Mouse (Mus musculus): ENCODE data around the gene Brca1.
"Not testable (repeated sequence)": the region's sequence is repeated elsewhere in the genome, so short reads cannot be mapped to it uniquely, and the experiment has no call there.

Brca1 gene

DNA sequence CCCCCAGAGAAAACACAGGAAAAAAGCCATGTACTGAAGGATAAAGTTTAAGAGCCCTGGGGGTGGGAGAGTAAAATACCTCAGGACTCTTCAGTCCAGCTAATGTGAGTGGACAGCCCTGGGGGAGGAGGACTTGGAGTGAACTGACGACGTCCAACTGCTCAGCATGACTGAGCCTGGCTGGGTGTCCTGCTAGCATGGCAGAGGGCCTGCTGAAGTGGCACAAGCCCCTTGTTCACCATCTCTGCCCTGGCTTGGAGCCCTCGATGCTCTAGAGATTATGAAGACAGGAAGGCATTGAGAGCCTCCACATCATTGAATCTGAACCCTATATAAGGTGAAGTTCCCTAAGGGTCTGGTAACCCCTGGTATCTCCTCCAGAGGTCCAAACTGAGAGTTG is 79.8 kb downstream of the Brca1 start:
- in situ Hi-C loops (cut with MboI, MseI) = no loop called here

- in situ Hi-C loops (cut with MboI, MseI) = no loop called here
Measured at GRCm38 (mm10) chr11:101470206-101470605, 81.5 kb downstream of the Brca1 start.

- in situ Hi-C loops (cut with MboI, MseI) = no loop called here
Measured at GRCm38 (mm10) chr11:101469155-101469554, 82.6 kb downstream of the Brca1 start.

GRCm38 (mm10) chr11:101468731-101469130 is 83.0 kb downstream of the Brca1 start:
- in situ Hi-C loops (cut with MboI, MseI) = no loop called here

- in situ Hi-C loops (cut with MboI, MseI) = no loop called here
Measured at GRCm38 (mm10) chr11:101468263-101468688, 83.5 kb downstream of the Brca1 start.

DNA sequence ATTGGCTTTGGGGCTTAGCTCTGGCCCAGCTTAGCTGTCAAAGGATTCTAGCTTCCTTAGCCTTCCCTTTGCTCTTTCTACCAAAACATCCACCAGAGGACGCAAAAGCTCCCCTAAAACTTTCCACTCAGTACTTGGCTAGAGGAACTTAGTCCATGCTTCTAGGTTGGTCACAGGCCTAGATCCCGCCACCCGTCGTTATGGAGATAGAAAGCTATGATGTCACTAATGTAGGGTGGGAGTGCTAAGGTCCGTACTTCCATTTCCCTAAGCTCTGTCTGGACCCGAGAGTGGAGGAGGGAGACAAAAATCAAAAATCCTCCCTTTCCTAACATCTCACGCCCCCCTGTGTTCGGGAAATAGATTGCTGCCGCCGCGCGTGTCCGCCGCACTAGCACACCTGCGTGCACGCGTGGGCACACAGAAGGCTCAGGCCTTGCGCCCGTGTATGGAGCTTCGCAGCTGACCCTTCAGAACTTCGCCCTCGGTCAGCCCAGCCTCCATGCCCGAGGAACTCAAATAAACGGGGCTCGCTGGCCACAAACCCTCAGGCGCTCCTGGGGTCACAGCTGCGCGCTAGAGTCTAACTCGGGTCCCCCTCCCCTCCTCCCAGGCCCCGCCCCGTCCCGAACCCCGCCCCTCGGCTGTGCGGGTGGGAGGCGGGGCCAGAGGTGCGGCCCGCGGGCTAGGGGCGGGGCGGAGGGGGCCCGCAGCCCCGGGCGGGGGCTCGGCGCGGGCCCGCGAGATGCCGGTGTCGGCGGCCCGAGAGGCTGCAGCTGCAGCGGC is 84.1 kb downstream of the Brca1 start:
- in situ Hi-C loops (cut with MboI, MseI) = no loop called here

DNA sequence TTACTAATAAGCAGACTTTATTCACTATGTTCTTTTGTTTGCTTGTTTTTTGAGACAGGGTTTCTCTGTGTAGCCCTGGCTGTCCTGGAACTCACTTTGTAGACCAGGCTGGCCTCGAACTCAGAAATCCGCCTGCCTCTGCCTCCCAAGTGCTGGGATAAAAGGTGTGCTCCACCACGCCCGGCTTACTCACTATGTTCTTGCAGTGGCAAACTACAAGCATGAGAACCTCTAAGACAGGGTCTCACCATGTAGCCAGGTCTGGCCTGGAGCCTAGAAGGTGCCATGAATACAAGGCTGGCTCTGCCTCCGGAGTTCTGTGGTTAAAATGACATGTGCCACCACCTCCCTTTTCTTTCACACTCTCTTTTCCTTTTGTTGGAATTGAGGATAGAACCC is 85.2 kb downstream of the Brca1 start:
- in situ Hi-C loops (cut with MboI, MseI) = not testable (repeated sequence)

- in situ Hi-C loops (cut with MboI, MseI) = no loop called here
Measured at GRCm38 (mm10) chr11:101465869-101466551, 85.7 kb downstream of the Brca1 start, which contains the start of gene Vat1. Gene Vat1 (minus strand): TSS chr11:101466230.

GRCm38 (mm10) chr11:101465101-101465868 is 86.5 kb downstream of the Brca1 start:
- in situ Hi-C loops (cut with MboI, MseI) = no loop called here

DNA sequence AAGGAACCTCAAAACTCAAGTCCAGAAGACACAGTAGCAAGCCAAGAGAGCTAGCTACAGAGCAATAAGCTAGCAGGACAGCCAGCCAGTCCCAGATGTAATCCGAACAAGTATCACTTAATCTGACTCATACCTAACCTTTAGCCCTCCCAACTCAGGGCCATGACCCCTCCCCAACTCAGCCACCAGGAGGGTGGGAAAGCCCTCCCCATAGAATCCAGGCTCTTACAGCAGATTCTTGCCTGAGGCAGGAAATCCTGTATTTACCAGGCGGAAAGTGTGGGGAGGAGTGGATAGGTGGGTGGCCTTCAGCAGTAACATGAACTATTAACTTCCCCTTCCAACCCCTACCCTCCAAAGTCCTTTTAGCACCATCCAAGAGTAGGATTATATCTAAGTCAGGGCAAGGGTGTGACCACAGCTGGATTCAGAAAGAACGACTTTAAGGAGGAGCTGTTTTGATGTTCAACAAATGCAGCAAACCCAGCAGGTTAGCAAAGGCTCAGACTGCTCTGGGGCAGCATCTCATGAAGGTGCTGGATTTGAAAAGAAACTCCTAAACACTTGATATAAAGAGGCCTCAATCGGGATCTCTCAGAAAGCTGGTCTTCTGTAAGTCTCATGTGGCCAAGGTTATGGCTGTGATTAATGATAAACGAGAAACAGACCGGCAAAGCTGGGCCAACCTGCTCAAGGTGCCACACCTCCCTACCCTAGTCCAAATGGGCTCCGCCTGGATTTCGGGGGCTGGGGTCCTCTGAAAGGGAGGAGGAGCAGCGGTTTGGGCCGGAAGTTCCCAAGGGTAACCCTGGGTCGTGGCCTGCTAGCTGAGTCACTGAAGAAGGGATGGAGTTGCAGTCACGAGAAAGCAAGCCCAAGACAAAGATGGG is 87.3 kb downstream of the Brca1 start, which contains the start of gene Rnd2:
Rnd2 (plus strand) TSS at position 789 of the 890 bp plus-strand sequence.
- in situ Hi-C loops (cut with MboI, MseI) = no loop called here

DNA sequence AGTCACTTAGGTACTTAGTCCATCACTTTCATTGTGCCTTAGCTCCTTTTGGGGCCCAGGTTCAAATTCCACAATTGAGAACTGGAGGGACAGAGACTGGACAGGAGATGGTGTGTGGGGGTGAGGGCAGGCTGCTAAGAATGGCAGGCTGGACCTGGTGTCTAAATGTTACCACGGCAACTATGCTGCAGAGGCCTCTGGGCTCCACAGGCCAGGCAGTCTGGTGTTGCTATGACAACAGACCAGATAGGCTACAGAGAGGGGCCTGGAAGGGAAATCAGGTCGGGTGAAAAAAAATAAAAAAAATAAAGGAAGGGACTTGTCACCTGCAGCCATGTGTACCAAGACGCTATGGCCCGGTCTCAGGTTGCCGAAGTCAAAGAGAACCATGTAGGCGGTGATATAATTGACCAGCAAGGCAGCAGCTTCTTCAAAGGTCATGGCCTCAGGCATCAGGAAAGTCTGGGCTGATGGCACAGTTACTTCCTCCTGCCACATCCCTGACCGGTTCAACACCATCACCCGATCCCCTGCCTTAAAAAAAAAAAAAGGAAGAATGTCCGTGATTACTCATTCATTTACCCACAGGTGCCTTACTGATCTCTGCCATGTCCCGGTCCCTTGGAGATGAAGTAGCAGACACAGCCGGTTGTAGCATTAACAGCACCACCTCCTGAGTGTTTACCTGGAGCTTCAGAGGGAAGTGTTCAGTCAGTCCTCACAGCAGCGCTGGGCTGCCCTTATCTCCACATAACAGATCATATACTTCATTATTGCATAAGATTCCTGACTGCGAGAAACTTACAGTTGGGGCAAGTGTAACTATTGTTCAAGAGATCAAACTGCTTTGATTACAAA is 88.9 kb downstream of the Brca1 start:
- in situ Hi-C loops (cut with MboI, MseI) = no loop called here

DNA sequence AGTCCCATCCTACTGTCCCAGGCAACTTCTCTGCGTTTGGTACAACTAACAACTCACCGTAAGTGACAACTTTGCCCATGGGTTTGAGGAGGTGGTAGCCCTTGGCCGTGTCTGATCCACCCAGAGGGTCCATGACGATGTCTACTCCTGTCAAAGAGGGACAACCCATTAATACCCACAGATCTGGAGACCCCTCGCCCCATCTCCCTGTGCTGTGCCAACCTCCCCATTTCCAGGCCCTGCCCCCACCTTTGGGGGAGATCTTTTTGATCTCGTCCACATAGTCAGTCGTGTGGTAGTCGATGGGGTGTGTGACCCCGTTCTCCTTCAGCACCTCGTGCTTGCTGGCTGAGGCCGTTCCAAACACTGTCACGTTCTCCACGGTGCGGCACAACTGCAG is 89.6 kb downstream of the Brca1 start:
- in situ Hi-C loops (cut with MboI, MseI) = no loop called here

DNA sequence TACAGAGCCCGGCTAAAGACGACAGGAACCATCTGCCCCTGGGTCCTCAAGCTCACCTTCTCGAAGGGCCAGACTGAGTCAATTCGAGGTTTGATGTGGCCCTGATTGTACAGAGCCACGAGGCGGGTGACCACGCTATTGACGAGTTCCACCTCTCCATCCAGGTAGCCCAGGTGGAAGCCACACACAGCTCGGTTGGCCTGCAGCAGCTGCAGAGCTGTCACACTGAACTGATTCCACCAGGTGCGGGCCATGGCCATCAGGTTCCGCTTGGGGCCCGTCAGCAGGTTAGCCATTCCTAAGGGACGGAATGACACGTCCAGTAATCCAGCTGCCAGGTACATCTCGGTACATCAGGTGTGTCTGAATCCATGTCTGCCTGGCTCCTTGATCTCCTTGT is 91.4 kb downstream of the Brca1 start:
- in situ Hi-C loops (cut with MboI, MseI) = no loop called here

DNA sequence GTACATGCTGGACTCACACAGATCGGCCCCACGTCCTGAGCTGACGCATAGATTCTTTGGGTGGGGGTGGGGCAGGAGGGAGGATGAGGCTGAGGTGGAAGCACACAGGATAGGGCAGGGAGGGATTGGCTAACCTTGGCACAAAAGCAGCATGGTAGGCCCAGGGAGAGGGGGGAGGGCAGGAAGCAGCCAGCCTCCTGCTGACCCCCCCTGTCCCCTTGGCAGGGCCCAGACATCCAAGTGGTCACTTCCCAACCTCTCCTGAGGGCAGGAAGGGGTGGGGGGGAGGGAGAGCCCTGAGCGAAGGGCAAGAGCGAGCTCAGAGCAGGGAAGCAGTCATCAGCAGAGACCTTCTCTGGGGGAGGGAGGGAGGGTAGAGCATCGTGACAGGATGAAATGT is 92.0 kb downstream of the Brca1 start:
- in situ Hi-C loops (cut with MboI, MseI) = no loop called here

GRCm38 (mm10) chr11:101458217-101458616 is 93.5 kb downstream of the Brca1 start:
- in situ Hi-C loops (cut with MboI, MseI) = no loop called here

- in situ Hi-C loops (cut with MboI, MseI) = no loop called here
Measured at GRCm38 (mm10) chr11:101457631-101458030, 94.1 kb downstream of the Brca1 start.

DNA sequence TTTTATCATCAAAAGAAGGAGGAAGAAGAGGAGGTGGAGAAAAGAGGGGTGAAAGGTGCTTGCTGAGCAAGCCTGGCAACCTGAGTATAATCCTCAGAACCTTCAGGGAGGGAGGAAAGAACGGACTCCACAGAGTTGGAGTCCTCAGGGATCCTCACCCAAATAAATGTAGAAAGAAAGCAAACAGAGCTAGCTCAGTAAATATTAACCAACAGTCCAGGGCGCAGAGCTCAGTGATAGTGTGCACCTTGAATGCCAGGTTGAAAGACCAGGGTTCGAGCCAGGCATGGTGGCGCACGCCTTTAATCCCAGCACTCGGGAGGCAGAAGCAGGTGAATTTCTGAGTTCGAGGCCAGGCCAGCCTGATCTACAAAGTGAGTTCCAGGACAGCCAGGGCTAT is 96.1 kb downstream of the Brca1 start:
- in situ Hi-C loops (cut with MboI, MseI) = no loop called here

- in situ Hi-C loops (cut with MboI, MseI) = no loop called here
Measured at GRCm38 (mm10) chr11:101454702-101455101, 97.1 kb downstream of the Brca1 start.

DNA sequence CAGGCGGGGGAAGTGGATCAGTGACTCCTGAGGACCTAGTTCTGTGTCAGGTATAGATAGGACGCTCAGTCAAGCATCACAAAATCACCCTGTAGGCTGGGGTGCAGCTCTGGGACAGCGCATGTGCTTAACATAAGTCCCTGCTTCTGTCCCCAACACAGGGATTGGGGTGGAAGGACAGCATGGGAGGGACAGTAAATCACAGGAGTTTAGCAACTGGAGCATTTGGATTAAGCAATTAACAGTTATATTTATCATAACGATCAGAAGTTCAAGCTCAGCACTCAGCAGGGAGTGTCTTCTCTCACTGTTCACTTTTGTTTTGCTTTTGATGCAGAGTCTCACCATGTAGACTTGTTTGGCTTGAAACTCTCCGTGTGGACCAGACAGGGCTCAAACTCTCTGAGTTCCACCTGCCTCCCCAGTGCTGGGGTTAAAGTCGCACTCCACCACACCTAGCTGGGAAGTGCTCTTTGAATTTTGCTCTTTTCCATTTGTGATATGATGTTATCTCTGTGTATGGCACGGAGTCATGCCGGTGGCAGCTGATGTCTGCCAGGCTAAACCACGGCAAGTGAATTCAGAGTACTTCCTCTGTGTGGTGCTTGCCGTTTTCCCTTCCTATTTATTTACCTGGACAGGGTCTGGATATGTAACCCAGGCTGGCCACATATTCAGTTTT is 99.5 kb downstream of the Brca1 start:
- in situ Hi-C loops (cut with MboI, MseI) = no loop called here

DNA sequence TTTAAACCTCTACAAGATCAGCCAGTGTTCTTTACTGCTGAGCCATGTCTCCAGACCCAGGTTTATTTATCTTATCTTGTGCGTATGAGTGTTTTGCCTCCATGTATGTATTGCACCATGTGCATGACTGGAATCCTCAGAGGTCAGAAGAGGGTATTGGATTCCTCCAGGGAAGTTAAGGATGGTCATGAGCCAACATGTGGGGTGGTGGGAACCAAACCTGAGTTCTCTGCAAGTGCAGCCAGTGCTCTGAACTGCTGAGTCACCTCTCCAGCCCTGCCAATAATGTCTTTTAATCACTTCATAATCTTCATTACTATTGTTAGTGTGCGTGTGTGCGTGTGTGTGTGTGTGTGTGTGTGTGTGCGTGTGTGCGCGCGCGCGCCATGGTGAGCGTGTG is 100.2 kb downstream of the Brca1 start:
- in situ Hi-C loops (cut with MboI, MseI) = no loop called here

Data from T-helper 1 cell (primary cell).